Mouse (Mus musculus): Measurements from ENCODE around the gene Tmem104.

The Tmem104 gene

GRCm38 (mm10) chr11:115187224-115187639, at the start of gene Tmem104:
Tmem104 (plus strand) TSS chr11:115187487.
- DNase-seq = peak; percentile 99 to 100

DNA sequence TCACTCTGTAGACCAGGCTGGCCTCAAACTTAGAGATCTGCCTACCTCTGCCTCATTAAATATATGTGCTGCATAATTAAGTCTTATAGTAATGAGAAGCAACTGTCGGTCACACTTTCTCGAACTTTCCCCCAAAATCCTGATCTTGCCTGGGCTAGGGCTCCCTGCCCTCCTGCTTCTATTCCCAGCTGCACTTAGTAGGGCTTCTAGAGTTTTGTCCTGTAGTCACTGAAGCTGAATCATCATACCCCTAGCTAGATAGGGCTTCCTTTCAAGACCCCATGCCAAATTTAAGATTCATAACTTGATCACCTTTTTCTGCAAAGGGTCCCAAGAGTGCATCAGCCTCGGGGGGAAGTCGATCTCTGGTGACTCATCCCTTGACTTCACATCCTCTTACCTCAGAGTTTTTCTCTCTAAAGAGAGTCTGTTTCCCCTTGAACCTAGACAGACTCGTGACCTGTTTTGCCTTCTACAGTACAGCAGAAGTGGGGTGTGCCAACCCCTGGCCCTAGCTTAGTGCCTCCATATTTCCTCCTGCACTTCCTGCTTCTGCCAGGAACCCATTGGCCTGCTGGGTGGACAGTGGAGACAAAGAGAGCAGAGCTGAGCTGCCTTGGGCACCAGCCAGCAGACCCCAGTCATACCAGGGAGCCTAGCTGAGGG, 48.6 kb upstream of the Tmem104 start:
- DNase-seq = no peak

DNA sequence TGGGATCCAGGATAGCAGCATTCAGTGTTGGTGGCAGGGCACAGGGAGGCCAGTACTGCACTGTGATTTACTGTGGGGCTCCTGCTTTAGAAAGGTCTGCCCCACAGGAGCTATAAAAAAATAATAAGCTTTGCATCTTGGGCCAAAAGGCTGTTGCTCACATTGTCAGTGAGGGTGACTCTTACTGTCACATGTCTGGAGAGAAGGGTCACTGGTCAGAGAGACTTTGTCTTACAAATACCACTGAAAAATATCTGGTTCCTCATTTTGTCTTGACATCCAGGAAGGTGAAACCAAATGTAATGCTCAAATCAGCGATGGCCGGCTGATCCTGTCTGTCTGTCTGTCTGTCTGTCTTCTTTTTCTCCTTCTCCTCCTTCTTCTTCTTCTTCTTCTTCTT, 45.3 kb upstream of the Tmem104 start:
- no peak for DNase-seq

DNA sequence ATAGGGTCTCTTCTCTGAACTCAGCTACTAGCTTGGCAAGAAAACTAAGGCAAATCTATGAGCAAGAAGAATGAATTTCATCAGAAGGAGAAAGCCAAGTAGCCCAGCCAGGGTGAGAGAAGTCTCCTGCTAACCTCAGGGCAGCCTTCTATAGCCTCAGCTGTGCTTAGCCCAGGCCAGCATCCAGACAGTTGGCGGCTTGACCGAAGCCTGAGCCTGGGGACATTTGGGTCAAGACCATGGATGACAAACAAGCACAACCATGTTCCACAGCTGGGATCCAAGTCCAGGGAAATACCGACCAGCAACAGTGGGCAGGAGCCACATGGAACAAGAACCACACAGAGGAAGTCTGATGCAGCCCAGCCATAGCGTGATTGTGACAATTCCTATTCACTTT, 39.5 kb upstream of the Tmem104 start:
- DNase-seq = no peak

DNA sequence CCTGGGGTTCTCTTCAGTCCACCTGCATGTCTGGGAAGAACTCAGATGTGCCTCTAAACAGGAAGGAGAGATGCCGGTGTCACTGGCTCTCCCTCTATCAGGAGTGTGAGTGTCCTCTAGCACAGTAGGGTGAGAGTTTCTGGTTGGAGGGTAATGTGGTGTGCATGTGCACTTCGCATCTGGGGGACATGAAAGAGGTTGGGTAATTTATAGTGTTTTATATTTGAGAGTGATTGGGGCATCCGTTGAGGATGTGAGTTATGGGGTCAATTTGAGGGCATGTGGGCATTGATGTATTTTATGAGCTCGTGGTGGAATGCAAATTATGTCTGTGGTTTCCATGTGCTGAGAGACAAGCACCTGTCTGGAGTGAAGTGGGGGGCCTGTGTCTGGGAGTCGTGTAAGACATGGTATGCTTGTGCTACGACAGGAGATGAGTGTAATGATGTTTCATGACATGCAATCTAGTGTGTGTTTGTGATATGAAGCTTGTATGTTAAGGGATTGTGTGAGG, 36.5 kb upstream of the Tmem104 start:
- DNase-seq = no peak

DNA sequence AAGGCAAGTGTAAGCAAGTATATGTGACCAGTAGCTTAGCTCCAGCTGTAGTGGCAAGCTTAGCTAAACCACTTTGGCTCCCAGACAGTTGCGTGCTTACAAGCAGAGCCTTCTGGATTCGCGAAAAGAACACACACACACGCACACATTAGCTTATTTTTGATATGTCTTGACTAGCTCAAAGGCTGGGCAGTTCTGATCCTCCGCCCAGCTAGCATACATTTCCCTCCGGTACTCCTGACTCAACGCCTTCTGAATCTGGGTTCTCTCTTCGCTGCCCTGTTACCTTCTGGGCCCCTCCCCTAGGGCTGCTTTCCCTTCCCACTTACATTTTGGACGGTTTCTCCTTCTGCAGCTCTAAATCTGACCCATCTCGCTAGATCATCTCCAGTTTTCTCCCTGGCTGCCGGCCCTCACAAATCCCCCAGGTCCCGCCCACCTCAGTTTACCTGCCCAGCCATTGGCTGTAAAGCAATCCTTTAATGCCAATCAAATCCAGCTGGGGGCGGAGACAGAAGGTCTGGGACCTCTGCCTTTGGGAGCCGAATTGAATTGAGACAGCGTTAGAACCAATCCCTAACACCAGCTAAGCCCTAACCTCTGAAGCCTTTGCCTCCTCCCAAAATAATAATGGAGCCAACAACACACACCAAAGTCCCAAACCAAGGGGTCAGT, 35.4 kb upstream of the Tmem104 start:
- no peak for DNase-seq

- DNase-seq = no peak
These were observed 34.2 kb upstream of the Tmem104 start for GRCm38 (mm10) chr11:115153088-115153487.

GRCm38 (mm10) chr11:115153699-115154292, 33.5 kb upstream of the Tmem104 start:
- DNase-seq = peak; percentile 80 to 86

GRCm38 (mm10) chr11:115155053-115155634, 32.1 kb upstream of the Tmem104 start:
- DNase-seq = peak in 1 of 2 experiments; percentile 68

- peak; percentile 79 to 88 for DNase-seq
These were observed 29.2 kb upstream of the Tmem104 start for GRCm38 (mm10) chr11:115157933-115158719.

GRCm38 (mm10) chr11:115160016-115160797, 27.1 kb upstream of the Tmem104 start:
- DNase-seq = peak; percentile 52 to 65

DNA sequence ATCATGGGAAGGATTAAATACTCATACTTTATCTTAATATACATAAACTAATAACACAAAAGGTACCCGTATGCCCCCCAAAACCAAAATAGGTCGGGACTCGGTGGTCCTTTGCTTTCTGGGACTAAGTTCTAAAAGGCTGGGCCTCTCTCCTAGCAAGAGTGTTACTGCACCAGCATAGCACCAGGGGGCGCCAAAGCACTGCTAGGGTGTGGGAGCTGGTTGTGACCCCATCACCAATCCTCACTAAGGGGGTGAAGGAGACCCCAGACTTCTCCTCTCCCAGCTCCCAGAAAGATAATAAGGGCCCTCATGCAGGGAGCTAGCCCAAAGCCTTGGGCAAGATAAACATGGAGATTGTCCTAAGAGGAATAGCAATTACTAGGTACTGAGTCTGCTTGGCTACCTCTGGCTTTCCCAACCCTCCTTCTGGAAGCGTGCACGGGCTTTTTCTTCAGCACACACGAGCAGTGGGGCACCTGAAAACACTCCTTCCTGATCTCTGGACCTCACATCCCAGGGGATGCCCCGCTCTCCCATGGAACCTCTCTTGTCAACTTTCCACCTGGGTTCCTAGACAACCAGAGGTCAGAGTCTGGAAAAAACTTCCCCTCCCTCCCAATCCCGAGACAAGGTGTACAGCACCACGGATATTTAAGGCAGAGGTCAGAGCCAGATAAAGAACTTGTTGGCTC, 26.3 kb upstream of the Tmem104 start:
- peak; percentile 68 to 80 for DNase-seq

- DNase-seq = peak; percentile 47 to 63
These were observed 25.6 kb upstream of the Tmem104 start for GRCm38 (mm10) chr11:115161578-115162204.

DNA sequence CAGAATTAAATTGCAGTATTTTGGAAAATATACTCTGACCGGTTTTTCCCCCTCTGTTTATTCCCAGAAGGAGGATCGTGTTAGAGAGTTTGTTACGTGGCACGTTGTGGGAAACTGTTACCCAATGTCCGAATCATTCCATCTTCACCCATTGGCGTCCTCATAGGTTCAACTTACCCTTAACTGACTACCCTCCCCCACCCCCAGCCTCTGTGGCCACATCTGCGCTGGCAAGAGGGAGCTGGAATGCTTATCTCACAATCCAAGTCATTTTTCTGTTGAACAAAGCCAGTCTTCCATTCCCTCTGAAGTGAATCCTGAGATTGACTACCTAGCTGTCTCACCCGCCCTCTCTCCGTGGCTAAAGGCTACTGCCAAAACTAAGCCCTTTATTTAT, 25.1 kb upstream of the Tmem104 start:
- no peak for DNase-seq

DNA sequence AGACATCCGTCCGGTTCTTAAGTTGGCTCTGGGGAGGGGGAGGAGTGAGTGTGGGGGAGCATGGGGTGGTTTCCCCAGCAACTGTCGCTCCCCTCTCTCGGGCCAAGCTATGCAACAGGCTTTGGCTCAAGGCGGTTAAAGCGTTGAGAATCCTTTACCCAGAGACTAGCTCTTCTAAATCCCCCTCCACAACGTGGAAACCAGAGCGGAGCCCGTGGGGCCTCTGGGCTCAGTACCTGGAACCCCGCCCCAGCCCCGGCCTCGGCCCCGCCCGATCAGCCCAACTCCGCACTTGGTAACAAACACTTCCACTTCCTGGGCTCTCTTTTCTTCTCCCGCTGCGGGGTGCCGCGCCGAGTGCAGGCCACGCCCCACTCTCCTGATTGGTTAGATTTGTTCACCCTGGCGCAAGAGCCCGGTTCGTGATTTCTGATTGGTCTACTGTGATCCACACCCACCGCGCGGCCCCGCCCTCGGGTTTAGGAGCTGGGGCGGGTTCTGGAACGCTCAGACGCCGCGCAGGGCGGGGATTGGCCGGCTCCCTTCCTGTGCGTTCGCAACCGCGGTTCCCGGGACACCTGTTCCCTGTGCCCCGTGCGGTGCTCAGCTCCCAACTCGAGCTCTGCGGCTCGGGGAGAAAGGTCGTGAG, 24.3 kb upstream of the Tmem104 start, which contains the start of gene Slc9a3r1:
TSS of gene Slc9a3r1 (plus strand) at position 510 of the 649 bp plus-strand sequence.
- peak; percentile 99 to 100 for DNase-seq

DNA sequence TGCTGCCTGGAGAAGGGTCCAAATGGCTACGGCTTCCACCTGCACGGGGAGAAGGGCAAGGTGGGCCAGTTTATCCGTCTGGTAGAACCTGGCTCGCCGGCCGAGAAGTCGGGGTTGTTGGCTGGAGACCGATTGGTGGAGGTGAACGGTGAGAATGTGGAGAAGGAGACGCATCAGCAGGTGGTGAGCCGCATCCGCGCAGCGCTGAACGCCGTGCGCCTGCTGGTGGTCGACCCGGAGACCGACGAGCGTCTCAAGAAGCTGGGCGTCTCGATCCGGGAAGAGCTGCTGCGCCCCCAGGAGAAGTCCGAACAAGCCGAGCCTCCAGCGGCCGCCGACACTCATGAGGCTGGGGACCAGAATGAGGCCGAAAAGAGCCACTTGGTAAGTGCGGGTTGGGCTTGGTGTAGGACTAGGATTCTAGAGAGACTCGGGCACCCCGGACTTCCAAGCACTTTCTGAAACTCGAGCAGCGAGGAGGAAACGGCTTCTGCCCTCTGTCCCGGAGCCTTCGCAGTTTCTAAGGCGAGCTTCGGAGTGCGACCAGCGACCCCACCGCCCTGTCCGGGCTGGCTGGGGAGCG, 23.6 kb upstream of the Tmem104 start:
- peak; percentile 65 to 75 for DNase-seq

DNA sequence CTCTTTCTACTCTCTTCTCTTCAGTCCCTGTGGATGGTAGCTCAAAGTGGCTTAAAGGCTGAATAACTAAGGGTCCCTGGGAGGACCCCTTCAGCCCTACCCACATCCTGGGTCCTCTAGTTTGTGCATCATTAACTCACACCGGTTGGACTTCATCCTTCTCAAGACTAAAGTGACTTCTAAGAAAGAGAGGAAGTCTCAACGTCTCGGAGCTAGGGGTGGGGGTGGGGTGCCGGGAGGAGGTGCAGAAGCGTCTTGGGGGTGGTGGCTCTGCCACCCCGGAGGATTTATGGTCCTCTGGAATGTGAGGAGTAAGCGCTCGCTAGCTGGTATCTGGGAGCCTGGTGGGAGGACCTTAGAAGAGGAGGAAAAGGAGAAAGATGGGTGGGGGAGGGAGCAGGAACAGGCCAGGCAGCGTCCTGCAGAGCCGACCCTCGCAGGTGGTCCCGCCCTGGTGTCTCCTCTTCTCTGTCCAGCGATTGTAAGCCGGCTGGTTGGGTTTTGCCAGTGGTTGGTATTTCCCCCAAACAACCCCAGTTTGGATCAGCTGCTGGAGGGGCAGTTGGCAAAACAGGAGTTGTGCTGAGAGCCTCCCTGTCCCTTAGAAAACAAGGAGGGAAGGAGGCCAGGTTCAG, 22.8 kb upstream of the Tmem104 start:
- no peak for DNase-seq

DNA sequence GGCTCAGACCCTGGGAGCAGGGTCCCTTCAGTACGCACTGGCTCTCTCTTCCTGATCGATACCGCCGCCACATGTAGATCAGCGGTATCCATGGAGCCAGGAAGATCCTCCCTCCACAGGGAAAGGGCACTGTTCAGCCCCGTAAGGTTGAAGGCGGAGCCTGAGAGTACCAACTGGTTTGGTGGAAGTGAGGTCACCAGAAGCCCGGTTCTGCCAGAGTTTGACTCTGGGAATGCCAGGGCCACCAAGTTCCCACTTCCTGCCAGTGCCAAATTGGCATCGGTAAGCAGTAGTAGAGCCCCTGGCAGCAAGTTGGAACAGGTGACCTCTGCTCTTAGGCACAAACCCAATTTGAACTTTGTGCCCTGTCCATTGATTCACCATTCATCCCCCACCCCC, 22.3 kb upstream of the Tmem104 start:
- DNase-seq = peak in 1 of 2 experiments; percentile 5

DNA sequence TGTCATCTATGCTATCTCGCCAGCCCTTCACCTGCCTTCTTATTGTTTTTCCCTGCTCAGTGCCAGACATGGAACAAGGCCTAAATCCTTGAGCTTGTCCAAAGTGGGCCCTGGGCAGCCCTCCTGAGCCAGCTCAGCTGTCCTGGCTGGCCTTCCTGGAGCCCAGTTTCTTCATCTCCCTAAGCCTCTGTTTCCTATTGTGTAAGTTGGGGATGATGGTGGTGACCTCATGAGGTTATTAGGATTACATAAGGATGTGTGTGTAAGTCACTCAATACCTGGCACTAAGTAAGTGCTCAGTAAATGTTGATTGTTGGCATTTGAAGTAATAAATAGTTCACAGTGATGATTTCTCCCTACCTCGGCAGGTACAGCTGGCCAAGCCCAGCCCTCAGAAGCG, 20.5 kb upstream of the Tmem104 start:
- no peak for DNase-seq
